Mouse (Mus musculus) urinary bladder, postnatal 10 days (tissue): ENCODE results near the gene Wdr20.
"Not testable (repeated sequence)": the region's sequence is repeated elsewhere in the genome, so short reads cannot be mapped to it uniquely, and the experiment has no call there.

Experiments
- DNase-seq: peaks from one replicate; pipeline ENCODE4 v3.0.0; 2022; ENCODE audit warnings: low spot score

The Wdr20 gene

DNA sequence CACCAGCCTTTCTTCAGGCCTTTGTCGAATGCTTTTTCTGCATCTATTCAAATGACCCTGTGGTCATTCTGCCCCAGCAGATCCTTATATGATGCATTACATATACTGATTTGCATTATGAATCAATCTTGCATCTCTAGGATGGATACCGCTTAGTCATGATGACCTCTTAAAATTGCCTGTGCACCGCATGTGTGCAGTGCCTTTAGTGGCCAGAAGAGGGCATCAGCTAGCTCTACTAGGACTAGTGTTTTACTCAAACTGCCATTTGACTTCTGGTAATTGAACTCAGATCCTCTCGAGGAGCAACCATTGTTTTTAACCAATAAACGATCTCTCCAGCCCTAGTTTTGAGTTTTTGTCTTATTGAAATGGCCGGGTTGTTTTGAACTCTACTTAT lies 24.0 kb upstream of the Wdr20 start:
- no peak for DNase-seq

DNA sequence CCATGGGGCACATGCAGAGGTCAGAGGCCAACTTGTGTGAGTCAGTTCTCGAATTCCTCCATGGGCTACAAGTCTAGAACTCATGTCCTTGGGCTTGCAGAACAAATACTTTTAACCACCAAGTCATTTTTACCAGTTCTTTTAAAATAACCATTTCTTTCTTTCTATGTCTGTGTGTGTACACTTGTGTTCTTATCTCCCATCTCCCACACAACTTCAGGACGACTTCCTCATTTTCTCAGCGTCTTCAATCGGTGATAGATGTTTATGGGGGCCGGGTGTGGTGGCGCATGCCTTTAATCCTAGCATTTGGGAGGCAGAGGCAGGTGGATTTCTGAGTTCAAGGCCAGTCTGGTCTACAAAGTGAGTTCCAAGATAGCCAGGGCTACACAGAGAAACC lies 23.5 kb upstream of the Wdr20 start:
- DNase-seq = no peak

DNA sequence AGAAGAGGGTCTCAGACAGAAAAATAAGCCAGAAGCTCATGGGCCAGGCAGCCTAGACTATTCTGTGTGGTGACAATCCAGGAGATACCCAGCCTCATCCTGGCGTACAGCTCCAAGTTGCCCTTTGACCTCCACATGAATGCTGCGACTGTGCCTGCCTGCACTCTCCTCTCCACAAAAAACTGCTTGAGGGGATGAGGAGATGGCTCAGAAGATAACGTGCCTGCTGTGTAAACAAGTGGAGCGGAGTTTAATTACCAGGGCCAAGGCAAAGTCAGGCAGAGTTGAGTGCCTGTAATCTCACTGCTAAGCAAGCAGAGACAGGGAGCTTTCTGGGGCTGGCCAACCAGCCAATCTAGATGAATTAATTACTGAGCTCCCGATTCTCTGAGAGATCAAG lies 21.7 kb upstream of the Wdr20 start:
- no peak for DNase-seq

DNA sequence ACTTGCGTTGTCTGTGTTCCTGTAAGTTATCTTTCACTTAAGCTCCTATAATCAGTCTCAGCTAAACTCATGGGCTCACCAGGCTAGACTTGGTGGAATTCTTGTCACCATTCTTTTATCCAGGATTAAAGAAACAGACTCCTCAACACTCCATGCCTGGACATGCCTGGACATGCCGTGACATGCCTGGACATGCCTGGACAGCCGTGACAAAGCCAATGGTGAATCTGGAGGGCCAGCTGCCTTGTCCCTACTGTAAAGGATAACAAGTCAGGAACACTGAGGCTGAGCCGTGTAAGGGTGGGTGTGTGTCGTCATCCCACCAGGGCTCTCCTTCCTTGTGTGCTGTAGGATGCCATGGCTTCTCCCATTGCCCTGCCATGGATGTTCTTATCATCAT lies 12.7 kb upstream of the Wdr20 start:
- no peak for DNase-seq

DNA sequence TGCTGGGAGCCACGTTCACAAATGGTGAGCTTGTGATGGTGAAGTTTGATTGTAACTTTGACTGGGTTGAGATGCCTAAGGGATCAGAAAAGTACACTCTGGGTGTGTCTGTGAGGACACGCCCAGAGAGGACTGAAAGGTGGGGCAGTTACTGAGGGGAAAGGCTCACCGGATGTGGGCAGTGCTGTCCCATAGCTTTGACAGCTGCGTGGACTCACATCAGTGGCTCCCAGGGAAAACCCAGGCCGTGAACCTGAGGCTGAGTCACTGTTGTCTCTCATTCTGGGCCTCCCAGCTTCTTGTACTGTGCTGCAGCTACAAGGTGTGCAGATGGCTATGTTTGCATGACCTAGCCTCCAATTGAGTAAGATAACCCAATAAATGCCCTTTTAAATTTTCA lies 12.3 kb upstream of the Wdr20 start:
- DNase-seq = no peak

DNA sequence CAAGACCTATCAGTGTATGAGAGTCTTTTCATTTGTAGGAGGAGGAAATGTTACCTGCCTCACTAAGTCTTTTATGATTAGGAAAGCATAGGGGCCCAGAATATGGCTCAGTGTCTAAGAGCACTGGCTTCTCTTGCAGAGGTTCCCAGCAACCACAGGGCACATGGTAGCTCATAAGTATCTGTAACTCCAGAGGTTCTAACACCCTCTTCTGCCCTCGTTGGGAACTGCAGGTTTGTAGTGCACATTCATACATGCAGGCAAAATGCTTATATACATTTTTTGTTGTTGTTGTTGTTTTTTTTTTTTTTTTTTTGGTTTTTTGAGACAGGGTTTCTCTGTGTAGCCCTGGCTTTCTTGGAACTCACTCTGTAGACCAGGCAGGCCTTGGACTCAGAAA lies 11.3 kb upstream of the Wdr20 start:
- no peak for DNase-seq

DNA sequence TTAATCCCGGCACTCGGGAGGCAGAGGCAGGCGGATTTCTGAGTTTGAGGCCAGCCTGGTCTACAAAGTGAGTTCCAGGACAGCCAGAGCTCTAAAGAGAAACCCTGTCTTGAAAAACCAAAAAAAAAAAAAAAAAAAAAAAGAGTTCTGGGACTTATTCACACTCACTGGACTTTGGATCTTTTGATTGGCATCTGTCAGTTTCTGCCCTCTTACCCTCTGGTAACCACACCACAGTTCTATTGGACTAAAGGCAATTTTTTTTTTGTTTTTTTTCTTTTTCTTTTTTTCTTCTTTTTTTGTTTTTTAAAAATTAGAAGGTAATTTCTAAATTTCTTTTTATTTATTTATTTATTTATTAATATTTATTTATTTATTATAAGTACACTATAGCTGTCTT lies 4.5 kb upstream of the Wdr20 start:
- not testable (repeated sequence) for DNase-seq

DNA sequence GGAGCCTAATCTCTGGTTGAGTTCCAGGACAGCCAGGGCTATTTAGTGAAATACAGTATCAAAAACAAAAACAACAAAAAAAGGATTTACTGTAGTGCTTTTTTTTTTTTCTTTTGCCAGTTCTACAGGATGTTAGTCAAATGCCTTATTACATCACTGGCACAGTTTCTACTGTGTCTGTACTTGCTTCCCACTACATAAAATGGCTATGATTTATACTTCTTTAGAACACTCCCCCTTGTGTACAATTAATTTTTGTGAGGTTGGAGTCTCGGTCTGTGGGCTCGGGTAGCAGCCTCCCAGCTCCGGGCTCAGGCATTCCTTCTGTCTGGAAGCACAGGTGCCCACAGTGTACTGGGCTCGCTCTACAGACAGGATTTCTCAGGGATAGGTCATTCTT lies 1.1 kb upstream of the Wdr20 start:
- no peak for DNase-seq

DNA sequence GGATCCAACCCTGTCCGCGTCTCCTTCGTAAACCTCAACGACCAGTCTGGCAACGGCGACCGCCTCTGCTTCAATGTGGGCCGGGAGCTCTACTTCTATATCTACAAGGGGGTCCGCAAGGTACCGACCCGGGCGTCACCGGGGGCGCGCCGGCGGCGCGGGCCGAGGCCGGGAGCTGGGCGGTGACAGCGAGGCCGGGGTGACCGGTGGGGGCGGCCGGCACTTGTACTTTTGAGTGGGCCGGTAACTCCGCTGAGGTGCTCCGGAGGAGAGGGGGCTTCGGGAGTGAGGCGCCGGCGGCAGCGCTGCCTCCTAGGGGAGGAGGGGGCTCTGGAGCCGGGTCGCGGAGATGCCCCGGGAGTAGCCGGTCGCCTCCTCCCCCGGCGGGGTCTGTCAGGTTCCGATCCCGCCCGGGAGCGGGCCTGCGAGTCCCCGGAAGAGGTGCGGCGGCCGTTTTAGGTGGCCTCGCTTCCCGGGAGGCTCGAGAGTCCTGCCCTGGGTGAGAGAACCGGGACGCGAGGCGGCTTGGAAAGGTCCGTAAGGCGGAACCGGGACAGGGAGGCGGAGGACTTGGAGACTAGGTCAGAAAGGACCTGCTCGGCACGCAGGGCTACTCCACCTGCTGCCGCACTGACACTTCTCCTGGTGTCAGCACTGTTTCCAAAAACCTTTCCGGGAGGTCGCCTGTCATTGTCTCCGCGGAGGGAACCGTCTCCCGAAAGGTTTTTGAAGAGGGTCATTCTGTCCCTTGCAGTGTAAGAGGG lies 596 bp downstream of the Wdr20 start:
- peak; percentile 11 for DNase-seq

DNA sequence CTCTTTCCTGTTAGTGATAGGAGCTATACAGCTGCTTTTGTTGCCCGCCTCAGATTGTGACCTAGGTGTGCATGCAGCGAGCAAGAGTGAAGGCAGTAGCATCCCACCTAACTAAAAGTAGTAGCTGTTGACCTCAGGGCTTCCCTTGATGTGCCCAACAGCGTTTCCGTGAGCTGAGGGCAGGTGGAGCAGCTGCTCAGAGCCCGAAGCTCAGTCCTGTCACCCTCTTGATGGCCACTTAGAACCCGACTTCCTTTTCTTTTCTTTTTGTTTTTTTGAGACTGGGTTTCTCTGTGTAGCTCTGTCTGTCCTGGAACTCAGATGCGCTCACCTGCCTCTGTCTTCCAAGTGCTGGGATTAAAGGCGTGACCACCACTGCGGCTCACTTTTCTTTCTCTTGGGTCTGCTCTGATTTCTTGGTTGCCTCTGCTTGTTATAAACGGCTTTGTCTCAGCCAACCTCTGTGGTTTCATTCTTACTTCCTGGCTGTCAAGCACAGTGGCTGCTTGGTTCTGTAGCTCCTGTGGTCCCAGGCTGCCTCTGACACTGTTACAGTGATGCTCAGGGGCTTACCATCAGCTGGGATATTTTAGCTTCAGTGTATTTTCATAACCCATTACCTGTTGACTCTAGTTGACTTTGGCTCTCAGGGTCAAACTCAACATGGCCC lies 13.2 kb downstream of the Wdr20 start:
- no peak for DNase-seq

DNA sequence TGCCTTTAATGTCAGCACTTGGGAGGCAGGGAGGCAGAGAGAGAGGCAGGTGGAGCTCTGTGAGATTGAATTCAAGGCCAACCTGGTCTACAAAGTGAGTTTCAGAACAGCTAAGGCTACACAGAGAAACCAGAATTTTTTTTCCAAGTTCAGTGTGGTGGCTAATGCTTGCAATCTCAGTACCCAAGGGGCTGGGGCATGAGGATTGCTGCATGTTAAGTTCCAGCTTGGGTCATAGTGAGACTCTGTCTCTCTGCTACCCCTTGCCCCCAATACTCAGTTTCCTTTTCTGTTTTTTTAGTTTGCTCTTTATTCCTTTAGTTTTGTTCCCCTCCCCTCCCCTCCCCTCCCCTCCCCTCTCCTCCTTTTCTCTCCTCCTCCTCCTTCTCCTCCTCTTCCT lies 15.0 kb downstream of the Wdr20 start:
- no peak for DNase-seq

DNA sequence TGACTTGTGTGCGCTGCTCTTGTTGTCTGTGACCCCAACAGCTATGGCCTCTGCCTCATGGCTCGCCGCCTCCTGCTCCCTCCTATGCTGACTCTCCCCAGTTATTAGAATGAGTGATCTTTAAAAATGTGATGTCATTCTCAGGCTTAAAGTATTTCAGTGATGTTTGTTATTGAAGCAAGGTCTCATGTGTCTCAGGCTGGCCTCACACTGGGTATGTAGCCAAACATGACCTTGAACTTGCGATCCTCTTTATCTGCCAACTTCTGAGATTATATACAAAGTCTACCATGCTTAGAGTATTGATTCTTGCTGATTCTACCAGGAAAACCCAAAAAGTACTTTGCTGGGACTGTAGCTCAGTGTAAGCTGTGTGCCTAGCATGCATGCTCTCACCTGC lies 16.2 kb downstream of the Wdr20 start:
- DNase-seq = no peak

DNA sequence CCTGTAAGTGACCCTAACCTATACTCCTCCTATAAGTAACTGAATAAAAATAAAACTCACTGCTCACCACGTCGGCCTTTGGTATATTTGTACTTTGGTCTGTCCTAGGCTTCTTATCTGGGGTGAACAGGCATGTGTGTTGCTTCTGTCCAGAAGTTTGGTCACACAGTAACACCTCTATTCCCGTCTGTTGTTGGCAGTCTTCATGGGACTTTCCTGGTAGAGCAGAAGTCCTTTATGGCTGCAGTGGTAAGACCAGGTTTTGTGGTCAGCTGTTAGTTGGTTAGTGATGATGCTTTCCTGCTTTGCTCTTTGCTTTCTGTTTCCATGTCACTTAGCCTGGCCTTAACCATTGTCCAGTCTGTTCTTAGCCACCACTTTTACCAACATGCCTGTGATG lies 19.4 kb downstream of the Wdr20 start:
- DNase-seq = no peak

DNA sequence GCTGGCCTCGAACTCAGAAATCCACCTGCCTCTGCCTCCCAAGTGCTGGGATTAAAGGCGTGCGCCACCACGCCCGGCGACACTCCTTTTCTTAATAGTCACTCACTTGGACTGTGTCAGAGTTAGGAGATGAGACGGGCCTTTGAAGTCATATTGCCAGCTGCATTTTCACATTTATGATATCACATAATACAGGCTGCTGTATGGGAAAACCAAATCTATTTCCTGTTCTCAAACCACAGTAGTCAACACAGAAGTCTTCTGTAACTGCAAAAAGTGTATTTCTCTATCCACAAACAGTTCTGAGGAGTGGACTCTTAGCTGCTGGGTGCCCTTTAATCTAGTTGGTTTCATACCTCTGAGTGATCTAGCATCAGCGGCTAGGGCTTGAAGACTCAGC lies 21.2 kb downstream of the Wdr20 start:
- no peak for DNase-seq

DNA sequence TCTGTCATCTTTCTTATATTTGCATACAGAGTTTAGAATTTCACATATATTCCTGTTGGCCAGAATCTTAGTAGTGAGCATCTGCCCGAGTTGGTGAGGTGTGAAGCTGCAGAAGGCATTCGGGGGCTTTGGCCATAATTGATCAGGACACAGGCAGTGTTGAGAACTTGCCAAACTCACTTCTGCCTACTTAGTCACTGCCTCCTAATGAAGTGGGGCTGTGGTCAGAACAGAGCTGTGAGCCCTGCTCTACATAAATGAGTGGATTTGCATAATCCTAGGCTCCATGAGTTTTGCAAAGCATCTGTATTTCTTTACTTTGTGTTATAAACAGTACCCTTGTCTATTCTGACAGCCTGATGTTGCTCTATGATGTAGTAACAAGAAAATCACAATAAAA lies 24.6 kb downstream of the Wdr20 start:
- DNase-seq = no peak

DNA sequence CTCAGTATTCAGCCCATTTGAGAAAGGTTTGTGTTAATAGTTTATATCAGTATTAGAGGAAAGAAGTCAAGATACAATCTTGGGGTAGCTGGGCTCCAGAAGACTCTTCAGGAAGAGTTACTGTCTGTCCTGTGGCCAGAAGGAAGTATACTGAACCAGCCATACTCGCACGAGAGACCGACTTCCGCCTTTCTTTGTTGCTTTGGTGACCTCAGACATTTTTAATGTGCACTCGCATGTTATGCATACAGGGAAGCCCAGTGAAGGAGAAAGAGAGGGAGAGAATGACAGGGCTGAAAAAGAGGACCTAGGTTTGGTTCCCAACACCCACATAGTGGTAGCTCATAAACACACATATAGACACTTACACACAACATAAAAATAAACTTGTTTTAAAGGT lies 26.8 kb downstream of the Wdr20 start:
- no peak for DNase-seq

DNA sequence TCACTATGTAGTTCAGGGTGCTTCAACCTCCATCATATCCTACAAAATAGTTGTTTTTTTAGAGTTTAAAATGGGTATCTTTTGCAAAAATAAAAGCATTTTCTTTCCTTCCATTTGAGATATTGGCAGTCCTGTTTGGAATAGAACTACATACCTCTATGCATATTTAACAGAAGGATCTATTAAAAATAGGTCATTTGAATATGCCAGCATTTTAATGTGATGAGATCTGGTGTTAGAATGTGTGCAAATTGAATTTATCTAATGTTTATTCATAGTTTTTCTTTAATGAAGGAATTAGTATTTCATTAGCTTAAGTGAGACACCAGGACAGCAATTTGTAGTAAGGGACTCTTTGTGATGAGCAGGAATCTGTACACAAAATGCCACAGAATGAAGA lies 30.8 kb downstream of the Wdr20 start:
- no peak for DNase-seq

DNA sequence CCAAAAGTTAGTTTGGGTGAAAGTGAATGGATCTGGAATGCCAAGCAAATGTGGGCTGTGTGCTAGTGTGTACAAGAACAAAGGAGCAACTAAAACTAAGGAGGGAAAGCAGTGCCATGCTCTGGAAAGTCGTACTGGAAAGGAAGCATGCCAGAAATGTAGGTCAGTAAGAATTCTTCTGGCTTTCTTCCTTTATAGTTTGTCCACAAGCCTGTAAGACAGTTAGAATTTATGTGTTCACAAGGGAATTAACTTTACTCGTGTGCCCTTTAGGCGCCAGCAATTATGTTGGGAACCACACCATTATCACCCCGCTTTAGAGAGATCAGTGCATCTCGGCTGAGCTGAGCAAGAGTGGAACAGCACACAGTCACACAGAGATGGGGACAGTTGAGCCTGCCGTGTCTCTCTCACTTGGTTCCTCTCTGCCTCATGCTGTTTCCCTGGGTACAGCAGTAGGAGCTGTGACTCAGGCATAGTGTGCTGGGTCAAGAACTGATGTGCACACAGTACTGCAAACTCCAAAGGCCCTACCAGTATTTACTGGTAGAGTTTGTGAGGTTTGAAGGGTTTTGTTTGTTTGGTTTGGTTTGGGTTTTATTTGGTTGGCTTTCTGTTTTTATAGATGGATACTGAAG lies 32.0 kb downstream of the Wdr20 start:
- no peak for DNase-seq

DNA sequence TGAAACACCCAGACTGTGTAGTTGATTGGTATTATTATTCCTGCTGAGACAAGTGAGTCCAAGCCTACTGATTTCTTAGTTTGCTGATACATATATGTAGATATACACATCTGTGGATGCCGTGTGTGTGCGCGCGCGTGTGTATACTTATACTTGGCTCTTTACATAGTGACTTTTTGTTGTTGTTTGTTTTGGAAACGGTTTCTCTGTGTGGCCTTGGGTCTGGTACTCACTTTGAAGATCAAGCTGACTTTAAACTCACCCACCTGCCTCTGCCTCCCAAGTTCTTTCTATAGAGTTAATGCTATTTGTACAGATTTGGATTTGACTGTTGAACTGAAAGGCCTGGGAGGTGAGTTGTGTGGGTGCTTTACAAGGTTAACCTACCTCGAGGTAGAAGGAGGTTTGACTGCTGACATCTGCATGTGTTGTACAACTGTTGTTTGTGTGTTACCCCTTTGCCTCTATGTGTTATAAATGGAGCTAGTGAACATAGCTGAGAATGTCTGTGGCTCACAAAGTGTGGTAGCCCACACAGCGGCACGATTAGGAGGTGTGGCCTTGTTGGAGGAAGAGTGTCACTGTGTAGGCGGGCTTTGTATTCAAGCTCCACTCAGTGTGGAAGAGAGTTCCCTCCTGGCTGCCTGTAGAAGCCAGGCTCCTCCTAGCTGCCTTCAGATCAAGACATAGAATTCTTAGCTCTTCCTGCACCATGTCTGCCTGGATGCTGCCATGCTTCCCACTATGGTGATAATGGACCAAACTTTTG lies 32.9 kb downstream of the Wdr20 start:
- DNase-seq = no peak

DNA sequence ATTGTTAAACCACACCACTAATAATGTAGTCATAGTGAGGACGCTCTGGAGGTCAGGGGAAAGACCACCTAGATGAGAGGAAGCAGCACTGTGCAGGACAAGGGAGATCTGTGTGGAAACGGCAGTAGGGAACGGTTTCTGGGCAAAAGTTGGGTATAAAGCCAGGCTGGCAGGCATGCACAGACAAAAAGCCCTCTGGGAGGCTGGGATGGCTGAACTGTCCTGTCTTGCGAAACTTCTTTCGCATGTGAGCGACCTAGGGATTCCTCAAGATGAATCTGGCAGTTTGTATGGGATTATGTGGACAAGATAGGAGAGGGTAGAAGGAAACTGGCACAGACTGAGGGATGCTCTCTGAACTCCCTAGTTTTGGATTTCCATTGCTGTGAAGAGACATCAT lies 34.2 kb downstream of the Wdr20 start:
- no peak for DNase-seq

DNA sequence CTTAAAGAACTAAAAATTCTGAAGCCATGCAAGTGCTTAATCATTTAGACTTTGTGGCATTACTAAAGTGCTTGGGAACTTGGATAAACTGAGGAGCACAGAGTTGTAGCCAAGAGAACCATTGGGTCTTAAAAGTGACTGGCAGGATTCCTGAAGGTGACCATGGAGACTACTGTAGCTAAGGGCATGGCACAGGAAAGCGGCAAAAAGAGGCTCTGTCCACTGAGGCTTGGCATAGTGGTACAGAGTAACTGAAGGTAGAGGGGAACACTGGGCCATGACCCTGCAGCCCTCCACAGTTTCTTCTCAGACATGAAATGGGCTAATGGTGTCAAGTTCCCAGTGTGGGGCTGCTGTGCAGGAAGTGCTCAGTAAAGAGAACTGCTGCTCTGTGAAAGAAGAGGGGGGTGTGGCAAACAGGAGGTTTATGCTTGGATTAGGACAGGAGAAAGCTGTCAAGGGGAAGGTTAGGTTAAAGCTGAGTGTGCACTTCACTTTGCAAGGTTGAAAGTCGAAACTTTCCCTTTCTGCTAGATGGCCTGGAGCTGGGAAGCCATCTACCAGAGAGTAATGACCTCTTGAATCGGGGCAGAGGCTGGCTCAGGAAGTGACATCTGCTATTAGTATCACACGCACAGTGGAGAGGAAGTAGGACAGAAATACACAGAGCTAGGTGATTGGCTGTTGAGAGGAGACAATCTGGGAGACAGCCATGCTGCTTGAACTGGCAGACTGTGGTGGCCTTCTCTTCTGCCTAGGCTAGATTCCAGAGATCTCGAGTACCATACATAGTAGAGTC lies 38.1 kb downstream of the Wdr20 start:
- DNase-seq = no peak

DNA sequence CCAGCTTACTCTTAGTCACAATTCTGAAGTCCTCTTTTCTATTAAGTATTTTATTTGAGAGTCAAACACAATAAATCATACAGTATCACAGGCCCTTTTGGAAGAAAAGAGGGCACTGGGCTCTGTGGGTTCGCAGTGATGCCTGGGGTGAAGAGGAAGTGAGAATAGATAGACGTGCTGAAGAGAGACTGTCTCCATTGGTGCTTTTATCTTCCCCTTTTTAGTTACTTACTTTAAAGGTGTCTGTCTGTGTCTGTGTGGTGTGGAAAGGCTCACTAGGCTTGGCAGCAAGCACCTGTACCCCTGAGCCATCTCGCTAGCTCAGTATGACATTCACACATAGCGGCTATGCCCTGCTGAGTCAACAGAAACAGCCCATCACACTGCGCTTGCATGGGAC lies 40.1 kb downstream of the Wdr20 start:
- no peak for DNase-seq
